Mouse (Mus musculus) CH12.LX (cell line): ENCODE data around the gene Ski. TPM values are rescaled to one million over a fixed set of nuclear protein-coding genes. Genes with fewer than 3 reads are reported as not detected.

ENCODE experiments used
- DNase-seq: peaks from one replicate; pipeline ENCODE4 v3.0.0-alpha.2; 2013; ENCODE audit errors: extremely low read depth
- H3K27ac ChIP-seq: 2 replicates; pipeline ENCODE4 v1.5.1; 2012; ENCODE audit warnings: low read depth, mild to moderate bottlenecking, control low read depth, moderate library complexity; ENCODE audit not compliant: insufficient read depth
- H3K27me3 ChIP-seq: replicated peaks from 2 replicates; pipeline ENCODE3; 2012; ENCODE audit warnings: inconsistent platforms
- H3K36me3 ChIP-seq, 2 experiments: replicated peaks in 1 of 2; 2 replicates each; pipeline versions ENCODE3 to v1.6.1; 2012; ENCODE audit warnings: inconsistent platforms in 1 of 2, low read length in 1 of 2, mild to moderate bottlenecking in 1 of 2, mixed read lengths in 1 of 2, moderate library complexity in 1 of 2; ENCODE audit not compliant: control insufficient read depth in 1 of 2, insufficient read depth in 1 of 2
- H3K4me1 ChIP-seq, 2 experiments: 2 replicates each; pipeline ENCODE4 v1.6.1; 2012; ENCODE audit warnings: inconsistent platforms in 1 of 2, moderate library complexity in 1 of 2; ENCODE audit not compliant: insufficient read depth in 2 of 2, control insufficient read depth in 1 of 2
- H3K4me2 ChIP-seq: 2 replicates; pipeline ENCODE4 v1.6.1; 2012; ENCODE audit warnings: low read depth, mild to moderate bottlenecking, control low read depth; ENCODE audit not compliant: poor library complexity, insufficient read depth, severe bottlenecking
- H3K4me3 ChIP-seq, 3 experiments: fragments of 150-350 bp in 1 of 3; sonication (generic) in 1 of 3; replicated peaks in 1 of 3; 2 replicates each; pipeline versions ENCODE3 to v1.5.1; 2011 to 2012; ENCODE audit warnings: low read depth in 2 of 3, low read length in 2 of 3, mild to moderate bottlenecking in 2 of 3, moderate library complexity in 2 of 3, control low read depth in 1 of 3, improper control_type of control experiment in 1 of 3, inconsistent platforms in 1 of 3, mixed read lengths in 1 of 3; ENCODE audit not compliant: poor library complexity in 1 of 3
- H3K79me2 ChIP-seq: replicated peaks from 2 replicates; pipeline ENCODE4 v1.6.1; 2012; ENCODE audit warnings: mild to moderate bottlenecking, moderate library complexity; ENCODE audit not compliant: control insufficient read depth, poor library complexity, insufficient read depth, severe bottlenecking; ENCODE audit errors: extremely low read depth
- H3K9ac ChIP-seq: 2 replicates; pipeline ENCODE4 v1.6.1; 2012; ENCODE audit warnings: low read depth, mild to moderate bottlenecking, control low read depth, moderate library complexity; ENCODE audit not compliant: insufficient read depth
- H3K9me3 ChIP-seq: replicated peaks from 2 replicates; pipeline ENCODE3; 2012; ENCODE audit warnings: low read length, inconsistent platforms, mixed read lengths
- BHLHE40 ChIP-seq: IDR thresholded peaks from 2 replicates; pipeline ENCODE4 v1.6.1; 2011; ENCODE audit warnings: mild to moderate bottlenecking, low read depth, low read length, improper control_type of control experiment
- CHD2 ChIP-seq: IDR thresholded peaks from 2 replicates; pipeline ENCODE4 v1.6.1; 2011; ENCODE audit warnings: low read length, improper control_type of control experiment
- CTCF ChIP-seq, 2 experiments: IDR thresholded peaks in 1 of 2; conservative IDR thresholded peaks in 1 of 2; 2 replicates each; pipeline ENCODE4 v1.5.1; 2011 to 2012; ENCODE audit warnings: low read depth in 2 of 2, low read length in 2 of 2, improper control_type of control experiment in 1 of 2, inconsistent platforms in 1 of 2, mild to moderate bottlenecking in 1 of 2, moderate library complexity in 1 of 2
- E2F4 ChIP-seq: IDR thresholded peaks from 2 replicates; pipeline ENCODE4 v1.6.1; 2011; ENCODE audit warnings: low read depth, low read length, improper control_type of control experiment; ENCODE audit not compliant: insufficient replicate concordance
- ELF1 ChIP-seq: IDR thresholded peaks from 2 replicates; pipeline ENCODE4 v1.6.1; 2014; ENCODE audit warnings: low read depth, mild to moderate bottlenecking, inconsistent platforms, low read length, improper control_type of control experiment
- ETS1 ChIP-seq: conservative IDR thresholded peaks from 2 replicates; pipeline ENCODE4 v1.6.1; 2012; ENCODE audit warnings: low read depth, mild to moderate bottlenecking, inconsistent platforms, low read length, improper control_type of control experiment, moderate library complexity
- GABPA ChIP-seq: IDR thresholded peaks from 2 replicates; pipeline ENCODE4 v1.6.1; 2012; ENCODE audit warnings: low read depth, low read length, improper control_type of control experiment, inconsistent platforms; ENCODE audit not compliant: insufficient replicate concordance
- HCFC1 ChIP-seq: IDR thresholded peaks from 2 replicates; pipeline ENCODE4 v1.6.1; 2012; ENCODE audit warnings: low read depth, mild to moderate bottlenecking, inconsistent platforms, low read length, improper control_type of control experiment
- JUN ChIP-seq: IDR thresholded peaks from 2 replicates; pipeline ENCODE4 v1.6.1; 2011; ENCODE audit warnings: low read depth, mild to moderate bottlenecking, low read length, improper control_type of control experiment, moderate library complexity; ENCODE audit not compliant: insufficient read depth
- JUND ChIP-seq: conservative IDR thresholded peaks from 2 replicates; pipeline ENCODE4 v1.6.1; 2011; ENCODE audit warnings: low read depth, low read length, improper control_type of control experiment
- MAFK ChIP-seq: IDR thresholded peaks from 2 replicates; pipeline ENCODE4 v1.6.1; 2011; ENCODE audit warnings: low read length, improper control_type of control experiment; ENCODE audit not compliant: insufficient replicate concordance
- MAX ChIP-seq: IDR thresholded peaks from 2 replicates; pipeline ENCODE4 v1.6.1; 2011; ENCODE audit warnings: low read length, improper control_type of control experiment
- MAZ ChIP-seq: IDR thresholded peaks from 2 replicates; pipeline ENCODE4 v1.6.1; 2012; ENCODE audit warnings: low read depth, mild to moderate bottlenecking, inconsistent platforms, low read length, improper control_type of control experiment, moderate library complexity
- MEF2A ChIP-seq: IDR thresholded peaks from 2 replicates; pipeline ENCODE4 v1.6.1; 2014; ENCODE audit warnings: low read depth, mild to moderate bottlenecking, inconsistent platforms, low read length, improper control_type of control experiment, borderline replicate concordance
- MXI1 ChIP-seq: IDR thresholded peaks from 2 replicates; pipeline ENCODE4 v1.6.1; 2011; ENCODE audit warnings: mild to moderate bottlenecking, low read depth, low read length, improper control_type of control experiment
- MYC ChIP-seq: IDR thresholded peaks from 2 replicates; pipeline ENCODE4 v1.6.1; 2011; ENCODE audit warnings: low read depth, mild to moderate bottlenecking, improper control_type of control experiment, low read length
- NELFE ChIP-seq: IDR thresholded peaks from 2 replicates; pipeline ENCODE4 v1.6.1; 2011; ENCODE audit warnings: low read depth, low read length, improper control_type of control experiment
- POLR2A ChIP-seq: IDR thresholded peaks from 2 replicates; pipeline ENCODE4 v1.6.1; 2011; ENCODE audit warnings: low read depth, mild to moderate bottlenecking, improper control_type of control experiment, low read length
- POLR2AphosphoS2 ChIP-seq: IDR thresholded peaks from 2 replicates; pipeline ENCODE4 v1.6.1; 2011; ENCODE audit warnings: low read depth, low read length, improper control_type of control experiment
- RAD21 ChIP-seq: IDR thresholded peaks from 2 replicates; pipeline ENCODE4 v1.6.1; 2011; ENCODE audit warnings: low read depth, mild to moderate bottlenecking, low read length, improper control_type of control experiment, moderate library complexity
- RCOR1 ChIP-seq: conservative IDR thresholded peaks from 2 replicates; pipeline ENCODE4 v1.6.1; 2012; ENCODE audit warnings: low read depth, mild to moderate bottlenecking, inconsistent platforms, low read length, improper control_type of control experiment
- SIN3A ChIP-seq: IDR thresholded peaks from 2 replicates; pipeline ENCODE4 v1.6.1; 2012; ENCODE audit warnings: low read length, improper control_type of control experiment, inconsistent platforms
- SMC3 ChIP-seq: IDR thresholded peaks from 2 replicates; pipeline ENCODE4 v1.6.1; 2011; ENCODE audit warnings: low read depth, low read length, improper control_type of control experiment
- TCF12 ChIP-seq: IDR thresholded peaks from 2 replicates; pipeline ENCODE4 v1.6.1; 2014; ENCODE audit warnings: low read depth, mild to moderate bottlenecking, inconsistent platforms, low read length, improper control_type of control experiment
- UBTF ChIP-seq: IDR thresholded peaks from 2 replicates; pipeline ENCODE4 v1.6.1; 2012; ENCODE audit warnings: low read depth, mild to moderate bottlenecking, inconsistent platforms, low read length, improper control_type of control experiment, moderate library complexity
- ZMIZ1 ChIP-seq: IDR thresholded peaks from 2 replicates; pipeline ENCODE4 v1.6.1; 2012; ENCODE audit warnings: low read depth, mild to moderate bottlenecking, inconsistent platforms, low read length, improper control_type of control experiment
- dilution Hi-C: fragments of 300-500 bp; cut with MboI; formaldehyde crosslinking; loops from 2 replicates; pipeline ENCODE4 v1.14.3; 2020; ENCODE audit warnings: low sequenced_read_pairs; ENCODE audit not compliant: extremely low pct_unique_long_range_greater_than_20kb, extremely low pct_ligation_motif_present
- in situ Hi-C: fragments of 300-500 bp; cut with MboI; formaldehyde crosslinking; loops from 3 replicates; pipeline ENCODE4 v1.14.3; 2019; ENCODE audit warnings: low sequenced_read_pairs, low pct_ligation_motif_present, low pct_unique_long_range_greater_than_20kb, mixed read lengths
- polyA plus RNA-seq: library from polyadenylated mRNA; unstranded; fragments of >175 nt; gene quantifications from 2 replicates; pipeline ENCODE4 v1.2.1, GENCODE M21; 2012; ENCODE audit warnings: low read depth; ENCODE audit not compliant: insufficient read length
- total RNA-seq, 2 experiments: library from RNA; depleted of rRNA; stranded (reverse); fragments of 300-350 nt in 1 of 2; fragments of >200 nt in 1 of 2; gene quantifications; 2 replicates each; pipeline ENCODE4 v1.2.3; 2012 to 2014

The Ski gene
- total and polyA plus RNA-seq, 3 experiments, result 4.1 to 17.9 (median 10.1) TPM

GRCm38 (mm10) chr4:155251147-155251546 lies 28.8 kb upstream of the Ski start (continued):
- no peak for TF ChIP-seq GABPA
- TF ChIP-seq JUND, result no peak
- TF ChIP-seq POLR2AphosphoS2, result no peak
- no peak for TF ChIP-seq CHD2
- TF ChIP-seq, all 38 proteins: peak for 0

- in situ Hi-C loops (no loop called here), dilution Hi-C loops (no loop called here)
- Histone ChIP-seq H3K27ac (peak overlapping the region; percentile 73; the same call in 1 of the 2 replicates), H3K4me1 (peaks cover 16 to 43% of the 10 kb centered on the region in 2 experiments), H3K9ac (peak overlapping the region; percentile 79), H3K79me2 (no peaks in the 10 kb centered on the region), H3K4me2 (peak overlapping the region; percentile 40), H3K36me3 (peaks cover 10 to 23% of the 10 kb centered on the region in 2 experiments), H3K27me3 (no peaks in the 10 kb centered on the region), H3K4me3 (peak overlapping the region; percentile 81 to 88 (median 83)), H3K9me3 (peaks cover 4% of the 10 kb centered on the region)
- TF ChIP-seq CHD2, result no peak
- TF ChIP-seq E2F4, result no peak
- TF ChIP-seq JUN, result no peak
- TF ChIP-seq ETS1, result no peak
- no peak for TF ChIP-seq MAZ
- no peak for TF ChIP-seq RAD21
- no peak for TF ChIP-seq ZMIZ1
- TF ChIP-seq MEF2A, result no peak
- DNase-seq, result no peak
Observed at GRCm38 (mm10) chr4:155250361-155251117, 28.1 kb upstream of the Ski start.

GRCm38 (mm10) chr4:155249648-155250351 lies 27.4 kb upstream of the Ski start, which contains the start of gene Faap20:
TSS of gene Faap20 (plus strand) at chr4:155249802.
- in situ Hi-C loops, result loop anchor here (5.0 to 25.0 kb wide), 4 partner anchors 57 to 365 kb away; partner anchors contain the start of genes Hes5 and Pank4
- peak; percentile 76 for DNase-seq
- peaks cover 4% of the 10 kb centered on the region for H3K9me3 ChIP-seq
- H3K9ac ChIP-seq, result peak within 1 kb of the TSS; percentile 79
- no peaks in the 10 kb centered on the region for H3K79me2 ChIP-seq
- peaks cover 10 to 23% of the 10 kb centered on the region in 2 experiments for H3K36me3 ChIP-seq
- peaks cover 21 to 51% of the 10 kb centered on the region in 2 experiments for H3K4me1 ChIP-seq
- H3K27me3 ChIP-seq, result no peaks in the 10 kb centered on the region
- H3K27ac ChIP-seq, result peak within 1 kb of the TSS; percentile 73
- dilution Hi-C loops, result no loop called here
- peak within 1 kb of the TSS; percentile 64 for H3K4me2 ChIP-seq
- H3K4me3 ChIP-seq, result peak within 1 kb of the TSS; percentile 81 to 88 (median 83)
- TF ChIP-seq GABPA, result no peak
- peak; percentile 66 for TF ChIP-seq HCFC1
- TF ChIP-seq ELF1, result peak; percentile 21
- TF ChIP-seq POLR2A, result peak; percentile 83
- no peak; the same call in 1 of the 2 replicates for TF ChIP-seq MYC
- TF ChIP-seq CHD2, result peak; percentile 45; the same call in 1 of the 2 replicates
- peak; percentile 68 for TF ChIP-seq SIN3A
- TF ChIP-seq ETS1, result peak; percentile 24; the same call in 1 of the 2 replicates
- TF ChIP-seq TCF12, result peak; percentile 44; the same call in 1 of the 2 replicates
- 0 out of 2 replicates have a peak, but pooled peaks have one; percentile 50 for TF ChIP-seq POLR2AphosphoS2
- TF ChIP-seq MAX, result no peak; the same call in 1 of the 2 replicates
- peak; percentile 74; the same call in 1 of the 2 replicates for TF ChIP-seq NELFE
- TF ChIP-seq SMC3, result no peak
- TF ChIP-seq UBTF, result 0 out of 2 replicates have a peak, but pooled peaks have one; percentile 31
- no peak for TF ChIP-seq RAD21
- TF ChIP-seq BHLHE40, result peak; percentile 88
- no peak for TF ChIP-seq MAFK
- TF ChIP-seq RCOR1, result no peak; the same call in 1 of the 2 replicates
- peak; percentile 98 for TF ChIP-seq MXI1
- no peak for TF ChIP-seq CTCF (conservative IDR thresholded peaks at IDR 0.05 in 1 of 2, IDR thresholded peaks at IDR 0.05 in 1 of 2; ENCODE audit: low read depth in 2 of 2, low read length in 2 of 2)
